Mouse (Mus musculus) stomach, postnatal 0 days (tissue): ENCODE measurements around the gene Kif22. TPM values are rescaled to one million over a fixed set of nuclear protein-coding genes. Genes with fewer than 3 reads are reported as not detected.
A peak's percentile ranks its signal among the peaks of the same experiment; 100 is the strongest.

ENCODE experiments used
- ATAC-seq: fragments of 200-750 bp; cut with Nextera tagmentation; 2 replicates; pipeline ENCODE4 v1.8.0; 2017; ENCODE audit not compliant: low FRiP score, low TSS enrichment
- DNase-seq: peaks from one replicate; pipeline ENCODE4 v3.0.0-alpha.2; 2016; ENCODE audit warnings: low spot score
- H3K27ac ChIP-seq: fragments of 300-500 bp; sonication (generic); replicated peaks from 2 replicates; pipeline ENCODE4 v1.5.1; 2014; ENCODE audit warnings: mild to moderate bottlenecking, control low read depth
- H3K27me3 ChIP-seq: fragments of 300-500 bp; sonication (generic); 2 replicates; pipeline ENCODE4 v1.6.1; 2014; ENCODE audit warnings: low read length; ENCODE audit not compliant: control insufficient read depth, insufficient read depth
- H3K36me3 ChIP-seq: fragments of 300-500 bp; sonication (generic); 2 replicates; pipeline ENCODE4 v1.6.1; 2014; ENCODE audit warnings: low read length, mixed read lengths; ENCODE audit not compliant: control insufficient read depth, insufficient read depth
- H3K4me1 ChIP-seq: fragments of 300-500 bp; sonication (generic); replicated peaks from 2 replicates; pipeline ENCODE4 v1.6.1; 2014; ENCODE audit warnings: antibody characterized with exemption; ENCODE audit not compliant: control insufficient read depth, insufficient read depth
- H3K4me2 ChIP-seq: fragments of 300-500 bp; sonication (generic); replicated peaks from 2 replicates; pipeline ENCODE4 v1.6.1; 2014; ENCODE audit warnings: low read depth, mild to moderate bottlenecking, control low read depth, moderate library complexity
- H3K4me3 ChIP-seq: fragments of 300-500 bp; sonication (generic); 2 replicates; pipeline ENCODE4 v1.5.1; 2014; ENCODE audit warnings: low read depth, low read length, control low read depth
- H3K9ac ChIP-seq: fragments of 300-500 bp; sonication (generic); 2 replicates; pipeline ENCODE4 v1.6.1; 2014; ENCODE audit warnings: mild to moderate bottlenecking, low read length, control low read depth, mixed read lengths
- H3K9me3 ChIP-seq: fragments of 300-500 bp; sonication (generic); 2 replicates; pipeline ENCODE4 v1.6.1; 2016; ENCODE audit warnings: low read length; ENCODE audit not compliant: control insufficient read depth
- CTCF ChIP-seq: IDR thresholded peaks from 2 replicates; pipeline ENCODE4 v1.5.1; 2016; ENCODE audit warnings: antibody characterized with exemption, low read depth, mild to moderate bottlenecking, moderate library complexity
- EP300 ChIP-seq: optimal IDR thresholded peaks from 2 replicates; pipeline ENCODE3; 2016; ENCODE audit warnings: antibody characterized with exemption
- WGBS: fragments of 180-500 bp; shearing (Covaris S2); extraction: QIAGEN DNeasy Blood & Tissue Kit; methylation state at CpG from one replicate; pipeline ENCODE4 v1.1.7; 2014; 5-methylcytosine and 5-hydroxymethylcytosine counted together
- polyA plus RNA-seq: library from polyadenylated mRNA; unstranded; fragments of >200 nt; fragmentation: Nextera tagmentation; extraction: Ambion mirVana; gene quantifications from 2 replicates; pipeline ENCODE4 v1.2.1, GENCODE M21; 2015

Gene Kif22
- polyA plus RNA-seq, 1 experiment from 2014 or later = 24.4 TPM

GRCm38 (mm10) chr7:127031244-127031643 lies 11.0 kb downstream of the Kif22 start:
- 0 out of 2 replicates have a peak, but pooled peaks cover 3% of the 10 kb centered on the region for H3K36me3 ChIP-seq
- H3K9me3 ChIP-seq = no peaks in the 10 kb centered on the region
- no peak overlapping the region for H3K4me2 ChIP-seq
- no peak overlapping the region for H3K27ac ChIP-seq
- no peak for ATAC-seq
- no peaks in the 10 kb centered on the region for H3K27me3 ChIP-seq
- no peak overlapping the region for H3K9ac ChIP-seq
- no peak for DNase-seq
- no peak overlapping the region for H3K4me3 ChIP-seq
- 71% methylated on average over 1 of the region's 1 CpGs for WGBS
- no peak for TF ChIP-seq EP300
- no peak for TF ChIP-seq CTCF
- H3K4me1 ChIP-seq = peaks cover 4% of the 10 kb centered on the region; the same call in 1 of the 2 replicates

- TF ChIP-seq EP300 = no peak
- TF ChIP-seq CTCF = no peak
- no peak overlapping the region for H3K27ac ChIP-seq
- no peak for DNase-seq
- 0 out of 2 replicates have a peak, but pooled peaks cover 3% of the 10 kb centered on the region for H3K36me3 ChIP-seq
- no peaks in the 10 kb centered on the region for H3K27me3 ChIP-seq
- H3K4me2 ChIP-seq = no peak overlapping the region
- 87% methylated on average over 1 of the region's 1 CpGs for WGBS
- no peak overlapping the region for H3K4me3 ChIP-seq
- H3K9ac ChIP-seq = no peak overlapping the region
- H3K4me1 ChIP-seq = peaks cover 4% of the 10 kb centered on the region; the same call in 1 of the 2 replicates
- no peaks in the 10 kb centered on the region for H3K9me3 ChIP-seq
- no peak for ATAC-seq
Observed at GRCm38 (mm10) chr7:127030172-127030571, 12.1 kb downstream of the Kif22 start.

GRCm38 (mm10) chr7:127027885-127028284 lies 14.4 kb downstream of the Kif22 start:
- H3K9ac ChIP-seq = peak overlapping the region; percentile 70
- peaks cover 5% of the 10 kb centered on the region; the same call in 1 of the 2 replicates for H3K36me3 ChIP-seq
- peak overlapping the region; percentile 84 for H3K4me3 ChIP-seq
- peak overlapping the region; percentile 96 for H3K4me2 ChIP-seq
- no peaks in the 10 kb centered on the region for H3K9me3 ChIP-seq
- DNase-seq (no peak), ATAC-seq (no peak)
- no peak for TF ChIP-seq EP300
- no peak for TF ChIP-seq CTCF
- 49% methylated on average over 8 of the region's 8 CpGs for WGBS
- no peaks in the 10 kb centered on the region for H3K27me3 ChIP-seq
- peak overlapping the region; percentile 96 for H3K27ac ChIP-seq
- peaks cover 11% of the 10 kb centered on the region for H3K4me1 ChIP-seq

- Histone ChIP-seq H3K4me2 (peak within 1 kb of the TSS; percentile 96), H3K27ac (peak within 1 kb of the TSS; percentile 96), H3K27me3 (no peaks in the 10 kb centered on the region), H3K36me3 (peaks cover 6% of the 10 kb centered on the region; the same call in 1 of the 2 replicates), H3K4me1 (peaks cover 11% of the 10 kb centered on the region), H3K4me3 (peak within 1 kb of the TSS; percentile 84), H3K9ac (peak within 1 kb of the TSS; percentile 87), H3K9me3 (no peaks in the 10 kb centered on the region)
- DNase-seq (peak; percentile 98), ATAC-seq (peak; percentile 86)
- WGBS = under 1% methylated on average over 29 of the region's 63 CpGs
- TF ChIP-seq CTCF (no peak), EP300 (peak; percentile 90)
Observed at GRCm38 (mm10) chr7:127026984-127027726, 15.1 kb downstream of the Kif22 start, which contains the start of gene Maz. Gene Maz (minus strand): TSS chr7:127027037.

- TF ChIP-seq CTCF = no peak
- TF ChIP-seq EP300 = no peak
- Histone ChIP-seq H3K4me1 (peaks cover 11% of the 10 kb centered on the region), H3K27ac (peak overlapping the region; percentile 96), H3K9me3 (no peaks in the 10 kb centered on the region), H3K27me3 (no peaks in the 10 kb centered on the region), H3K4me2 (peak overlapping the region; percentile 96), H3K4me3 (peak overlapping the region; percentile 84), H3K9ac (peak overlapping the region; percentile 87), H3K36me3 (peaks cover 6% of the 10 kb centered on the region; the same call in 1 of the 2 replicates)
- DNase-seq (no peak), ATAC-seq (peak; percentile 6; the same call in 1 of the 2 replicates)
- 0% methylated on average over 2 of the region's 48 CpGs for WGBS
Observed at GRCm38 (mm10) chr7:127026616-127026983, 15.7 kb downstream of the Kif22 start.

- Histone ChIP-seq H3K4me1 (peaks cover 11% of the 10 kb centered on the region), H3K9me3 (no peaks in the 10 kb centered on the region), H3K36me3 (peaks cover 4% of the 10 kb centered on the region; the same call in 1 of the 2 replicates), H3K4me3 (peak overlapping the region; percentile 84), H3K27me3 (no peaks in the 10 kb centered on the region), H3K9ac (peak overlapping the region; percentile 87), H3K4me2 (peak overlapping the region; percentile 96), H3K27ac (peak overlapping the region; percentile 96)
- DNase-seq (peak; percentile 69), ATAC-seq (peak; percentile 29)
- peak; percentile 15; the same call in 1 of the 2 replicates for TF ChIP-seq CTCF
- TF ChIP-seq EP300 = no peak
- 1% methylated on average over 20 of the region's 48 CpGs for WGBS
Observed at GRCm38 (mm10) chr7:127026161-127026600, 16.1 kb downstream of the Kif22 start.
